Mouse (Mus musculus): ENCODE measurements at regions not wholly inside any gene's neighbourhood (a gene's known extent, or its start where the extent isn't known, plus 50 kb on each side); places are given as distances from the start of the nearest gene placed in this dataset.

- H3K4me3 ChIP-seq: no peak overlapping the region
- no peak overlapping the region for H3K9ac ChIP-seq
- no peaks in the 10 kb centered on the region for H3K27me3 ChIP-seq
- WGBS: 92% methylated on average over 12 of the region's 12 CpGs
- no peak overlapping the region for H3K4me2 ChIP-seq
- ATAC-seq (ENCODE audit: low FRiP score): no peak
- H3K4me1 ChIP-seq (replicated peaks): no peaks in the 10 kb centered on the region
- no peaks in the 10 kb centered on the region for H3K9me3 ChIP-seq
- no peaks in the 10 kb centered on the region for H3K36me3 ChIP-seq
- H3K27ac ChIP-seq: no peak overlapping the region
These were observed 412.2 kb downstream of the Klf5 start for GRCm38 (mm10) chr14:99710656-99711177.

DNA sequence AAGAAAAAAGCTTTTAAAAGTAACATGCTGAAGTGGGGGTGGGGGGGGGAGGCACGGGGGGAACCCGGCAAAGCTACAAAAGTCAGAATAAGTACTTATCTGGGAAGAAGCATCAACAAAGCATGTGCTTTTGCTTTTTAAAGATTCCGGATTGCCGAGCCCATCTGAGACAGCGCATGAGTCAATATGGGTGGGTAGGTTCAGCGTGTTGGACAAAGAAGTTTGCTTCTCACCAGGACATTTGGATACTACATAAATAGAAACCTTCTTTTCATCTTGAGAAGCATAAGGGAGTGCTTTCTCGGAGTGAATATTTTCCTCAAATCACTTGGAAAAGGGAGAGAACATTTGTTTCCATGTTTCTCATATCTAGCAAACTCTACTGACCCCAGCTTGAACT lies 414.1 kb downstream of the Klf5 start:
- Histone ChIP-seq H3K4me1 (replicated peaks) (no peaks in the 10 kb centered on the region), H3K27me3 (no peaks in the 10 kb centered on the region), H3K9ac (no peak overlapping the region), H3K27ac (no peak overlapping the region), H3K9me3 (no peaks in the 10 kb centered on the region), H3K4me2 (no peak overlapping the region), H3K4me3 (no peak overlapping the region), H3K36me3 (no peaks in the 10 kb centered on the region)
- 90% methylated on average over 7 of the region's 7 CpGs for WGBS
- ATAC-seq (ENCODE audit: low FRiP score): no peak

DNA sequence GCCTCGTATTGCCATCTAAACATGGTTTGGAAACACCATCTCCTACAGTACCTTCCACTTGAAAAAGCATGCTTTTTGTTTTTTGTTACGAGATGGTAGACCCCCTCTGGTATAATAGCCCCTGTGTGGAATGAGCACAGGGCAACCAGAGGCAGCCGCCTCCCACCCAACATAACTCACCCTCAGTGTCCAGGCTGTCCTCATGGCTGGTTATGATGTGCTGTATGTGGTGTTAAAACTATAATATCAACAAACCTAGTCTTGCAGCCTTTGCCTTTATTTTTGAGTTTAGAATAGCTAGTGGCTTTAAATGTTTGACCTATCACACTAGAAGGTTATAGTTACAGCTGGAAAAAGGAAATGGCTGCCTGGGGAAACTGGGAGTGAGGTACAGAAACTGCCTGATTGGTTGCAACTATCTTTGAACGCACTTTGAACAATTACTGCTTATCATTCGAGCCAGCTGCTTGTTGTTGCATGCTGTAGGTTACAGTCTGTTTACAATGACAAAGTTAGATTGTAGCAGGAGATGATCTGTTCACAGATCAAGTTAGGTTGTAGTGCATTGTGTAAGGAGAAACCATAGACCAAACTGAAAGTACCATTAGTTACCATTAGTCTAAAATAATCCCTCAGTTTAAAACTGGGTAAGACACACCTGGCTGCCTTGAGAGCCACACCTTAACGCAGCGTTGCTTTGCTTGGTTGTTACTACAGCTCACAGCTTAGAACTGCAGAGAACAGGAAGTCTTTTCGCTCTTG lies 414.8 kb downstream of the Klf5 start:
- 86% methylated on average over 8 of the region's 8 CpGs for WGBS

GRCm38 (mm10) chr14:99733474-99734199 lies 435.1 kb downstream of the Klf5 start:
- H3K27ac ChIP-seq: no peak overlapping the region
- H3K4me1 ChIP-seq (replicated peaks): no peaks in the 10 kb centered on the region
- H3K4me2 ChIP-seq: no peak overlapping the region
- no peak overlapping the region for H3K9ac ChIP-seq
- ATAC-seq (ENCODE audit: low FRiP score): no peak
- WGBS: 88% methylated on average over 7 of the region's 7 CpGs
- no peaks in the 10 kb centered on the region for H3K9me3 ChIP-seq
- H3K36me3 ChIP-seq: no peaks in the 10 kb centered on the region
- no peaks in the 10 kb centered on the region for H3K27me3 ChIP-seq
- H3K4me3 ChIP-seq: no peak overlapping the region

More for the DNA sequence above, 414.8 kb downstream of the Klf5 start:
- H3K36me3 ChIP-seq: no peaks in the 10 kb centered on the region
- H3K4me2 ChIP-seq: no peak overlapping the region
- no peak for ATAC-seq (ENCODE audit: low FRiP score)
- H3K27me3 ChIP-seq: no peaks in the 10 kb centered on the region
- H3K4me3 ChIP-seq: no peak overlapping the region
- no peak overlapping the region for H3K27ac ChIP-seq
- H3K9me3 ChIP-seq: no peaks in the 10 kb centered on the region
- no peaks in the 10 kb centered on the region for H3K4me1 ChIP-seq (replicated peaks)
- H3K9ac ChIP-seq: no peak overlapping the region

DNA sequence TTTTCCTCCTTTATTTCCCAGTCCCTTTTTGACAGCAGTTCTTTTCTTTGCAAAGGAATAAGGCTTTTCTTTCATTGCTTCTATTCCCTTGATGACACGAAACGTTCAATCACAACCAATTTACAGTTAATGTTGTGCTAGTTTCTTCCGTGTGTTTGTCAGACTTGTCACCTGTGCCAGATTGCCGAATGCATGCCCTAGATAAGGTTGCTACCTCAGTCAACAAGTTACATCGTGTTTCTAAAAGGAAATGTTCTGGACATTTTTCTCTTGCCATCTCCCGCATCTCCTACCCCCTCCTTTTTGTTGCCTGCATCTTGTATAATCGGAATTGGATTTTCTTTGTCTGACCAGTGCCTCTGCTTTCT lies 435.7 kb downstream of the Klf5 start:
- H3K9me3 ChIP-seq: no peaks in the 10 kb centered on the region
- H3K4me1 ChIP-seq (replicated peaks): no peaks in the 10 kb centered on the region
- H3K4me2 ChIP-seq: no peak overlapping the region
- 82% methylated on average over 7 of the region's 7 CpGs for WGBS
- no peak overlapping the region for H3K4me3 ChIP-seq
- no peak for ATAC-seq (ENCODE audit: low FRiP score)
- no peaks in the 10 kb centered on the region for H3K36me3 ChIP-seq
- no peaks in the 10 kb centered on the region for H3K27me3 ChIP-seq
- no peak overlapping the region for H3K27ac ChIP-seq
- no peak overlapping the region for H3K9ac ChIP-seq

GRCm38 (mm10) chr14:99743625-99744297 lies 445.3 kb downstream of the Klf5 start:
- H3K4me3 ChIP-seq: no peak overlapping the region
- H3K27me3 ChIP-seq: no peaks in the 10 kb centered on the region
- no peak overlapping the region for H3K9ac ChIP-seq
- H3K9me3 ChIP-seq: no peaks in the 10 kb centered on the region
- H3K36me3 ChIP-seq: no peaks in the 10 kb centered on the region
- ATAC-seq (ENCODE audit: low FRiP score): no peak
- H3K4me2 ChIP-seq: no peak overlapping the region
- H3K27ac ChIP-seq: no peak overlapping the region
- WGBS: 84% methylated on average over 17 of the region's 17 CpGs
- H3K4me1 ChIP-seq (replicated peaks): peaks cover 14% of the 10 kb centered on the region

GRCm38 (mm10) chr14:99745209-99745608 lies 446.7 kb downstream of the Klf5 start:
- WGBS: 78% methylated on average over 7 of the region's 7 CpGs
- H3K9me3 ChIP-seq: no peaks in the 10 kb centered on the region
- H3K27me3 ChIP-seq: no peaks in the 10 kb centered on the region
- no peak overlapping the region for H3K4me3 ChIP-seq
- H3K4me2 ChIP-seq: no peak overlapping the region
- H3K9ac ChIP-seq: no peak overlapping the region
- H3K4me1 ChIP-seq (replicated peaks): peaks cover 21% of the 10 kb centered on the region
- no peak overlapping the region for H3K27ac ChIP-seq
- no peaks in the 10 kb centered on the region for H3K36me3 ChIP-seq
- ATAC-seq (ENCODE audit: low FRiP score): no peak

- Histone ChIP-seq H3K9me3 (no peaks in the 10 kb centered on the region), H3K36me3 (no peaks in the 10 kb centered on the region), H3K4me2 (peak overlapping the region; percentile 38), H3K4me3 (no peak overlapping the region), H3K27me3 (no peaks in the 10 kb centered on the region), H3K4me1 (replicated peaks) (peaks cover 25% of the 10 kb centered on the region), H3K27ac (peak overlapping the region; percentile 82), H3K9ac (no peak overlapping the region)
- ATAC-seq (ENCODE audit: low FRiP score): peak; percentile 62
- WGBS: 39% methylated on average over 17 of the region's 17 CpGs
These were observed 449.7 kb downstream of the Klf5 start for GRCm38 (mm10) chr14:99748166-99748565.

GRCm38 (mm10) chr14:99749308-99750305 lies 451.1 kb downstream of the Klf5 start:
- 34% methylated on average over 12 of the region's 12 CpGs for WGBS
- H3K4me1 ChIP-seq (replicated peaks): peaks cover 25% of the 10 kb centered on the region
- no peaks in the 10 kb centered on the region for H3K27me3 ChIP-seq
- no peak overlapping the region for H3K9ac ChIP-seq
- ATAC-seq (ENCODE audit: low FRiP score): peak; percentile 50
- H3K4me2 ChIP-seq: no peak overlapping the region
- H3K4me3 ChIP-seq: no peak overlapping the region
- H3K27ac ChIP-seq: peak overlapping the region; percentile 66
- no peaks in the 10 kb centered on the region for H3K9me3 ChIP-seq
- H3K36me3 ChIP-seq: no peaks in the 10 kb centered on the region

GRCm38 (mm10) chr14:99758045-99758444 lies 459.6 kb downstream of the Klf5 start:
- H3K4me3 ChIP-seq: no peak overlapping the region
- H3K27ac ChIP-seq: no peak overlapping the region
- 0 out of 2 replicates have a peak, but pooled peaks cover 6% of the 10 kb centered on the region for H3K4me1 ChIP-seq (replicated peaks)
- H3K9me3 ChIP-seq: no peaks in the 10 kb centered on the region
- no peak overlapping the region for H3K4me2 ChIP-seq
- no peaks in the 10 kb centered on the region for H3K36me3 ChIP-seq
- no peak for ATAC-seq (ENCODE audit: low FRiP score)
- H3K27me3 ChIP-seq: no peaks in the 10 kb centered on the region
- 66% methylated on average over 5 of the region's 5 CpGs for WGBS
- H3K9ac ChIP-seq: no peak overlapping the region

DNA sequence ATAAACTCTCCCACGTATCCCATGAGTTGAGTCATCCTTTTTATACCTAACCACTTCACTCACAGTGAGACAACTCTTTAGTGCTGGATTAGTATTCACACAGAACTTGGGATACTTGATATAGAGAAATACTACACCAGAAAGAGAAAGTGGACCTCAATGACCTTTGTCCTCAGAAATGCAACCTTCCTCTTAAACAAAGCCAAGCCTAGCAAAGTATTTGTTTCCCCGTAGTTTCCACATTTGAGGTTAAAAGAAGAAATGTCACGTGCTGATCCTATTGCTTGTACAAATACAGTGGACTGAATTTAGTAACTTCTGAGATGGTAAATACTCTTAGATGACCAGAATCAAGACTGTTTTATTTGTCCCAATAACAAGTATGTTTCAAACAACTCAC lies 464.8 kb downstream of the Klf5 start:
- Histone ChIP-seq H3K9me3 (no peaks in the 10 kb centered on the region), H3K36me3 (no peaks in the 10 kb centered on the region), H3K4me3 (no peak overlapping the region), H3K4me2 (no peak overlapping the region), H3K27me3 (no peaks in the 10 kb centered on the region), H3K9ac (no peak overlapping the region), H3K4me1 (replicated peaks) (no peaks in the 10 kb centered on the region), H3K27ac (no peak overlapping the region)
- no peak for ATAC-seq (ENCODE audit: low FRiP score)
- 66% methylated on average over 3 of the region's 3 CpGs for WGBS
